Mouse (Mus musculus) intestine, postnatal 0 days (tissue): ENCODE results near the gene Gfod2. TPM values are rescaled to one million over a fixed set of nuclear protein-coding genes. Genes with fewer than 3 reads are reported as not detected.

ENCODE experiments used
- ATAC-seq: fragments of 200-750 bp; cut with Nextera tagmentation; 2 replicates; pipeline ENCODE4 v1.8.0; 2017; ENCODE audit warnings: mild to moderate bottlenecking, moderate TSS enrichment, moderate library complexity
- H3K27ac ChIP-seq: fragments of 300-500 bp; sonication (generic); 2 replicates; pipeline ENCODE4 v1.5.1; 2014; ENCODE audit warnings: mild to moderate bottlenecking, low read depth, low read length, moderate library complexity
- H3K27me3 ChIP-seq: fragments of 300-500 bp; sonication (generic); replicated peaks from 2 replicates; pipeline ENCODE4 v1.6.1; 2014; ENCODE audit warnings: low read length, mixed read lengths; ENCODE audit not compliant: control insufficient read depth, insufficient read depth
- H3K36me3 ChIP-seq: fragments of 300-500 bp; sonication (generic); 2 replicates; pipeline ENCODE4 v1.6.1; 2014; ENCODE audit warnings: mild to moderate bottlenecking, moderate library complexity; ENCODE audit not compliant: control insufficient read depth, insufficient read depth
- H3K4me1 ChIP-seq: fragments of 300-500 bp; sonication (generic); replicated peaks from 2 replicates; pipeline ENCODE4 v1.6.1; 2014; ENCODE audit warnings: antibody characterized with exemption, low read length, mixed read lengths; ENCODE audit not compliant: control insufficient read depth, insufficient read depth
- H3K4me2 ChIP-seq: fragments of 300-500 bp; sonication (generic); replicated peaks from 2 replicates; pipeline ENCODE4 v1.6.1; 2014; ENCODE audit warnings: low read depth, mild to moderate bottlenecking, moderate library complexity
- H3K4me3 ChIP-seq: fragments of 300-500 bp; sonication (generic); 2 replicates; pipeline ENCODE4 v1.5.1; 2014; ENCODE audit warnings: low read depth, low read length
- H3K9ac ChIP-seq: fragments of 300-500 bp; sonication (generic); 2 replicates; pipeline ENCODE4 v1.6.1; 2014; ENCODE audit warnings: mild to moderate bottlenecking, low read depth, low read length
- H3K9me3 ChIP-seq: fragments of 300-500 bp; sonication (generic); 2 replicates; pipeline ENCODE4 v1.6.1; 2016; ENCODE audit warnings: mixed run types; ENCODE audit not compliant: control insufficient read depth
- CTCF ChIP-seq: sonication (generic); IDR thresholded peaks from 2 replicates; pipeline ENCODE4 v1.5.1; 2016; ENCODE audit warnings: low read depth, mild to moderate bottlenecking, control low read depth, antibody characterized with exemption, moderate library complexity
- WGBS: fragments of 180-500 bp; shearing (Covaris S2); extraction: QIAGEN DNeasy Blood & Tissue Kit; methylation state at CpG from one replicate; pipeline ENCODE4 v1.1.7; 2014; 5-methylcytosine and 5-hydroxymethylcytosine counted together
- polyA plus RNA-seq: library from polyadenylated mRNA; unstranded; fragments of >200 nt; fragmentation: Nextera tagmentation; extraction: Ambion mirVana; gene quantifications from 2 replicates; pipeline ENCODE4 v1.2.1, GENCODE M21; 2015

Gene Gfod2
- polyA plus RNA-seq, 1 experiment from 2014 or later: 4.0 TPM

DNA sequence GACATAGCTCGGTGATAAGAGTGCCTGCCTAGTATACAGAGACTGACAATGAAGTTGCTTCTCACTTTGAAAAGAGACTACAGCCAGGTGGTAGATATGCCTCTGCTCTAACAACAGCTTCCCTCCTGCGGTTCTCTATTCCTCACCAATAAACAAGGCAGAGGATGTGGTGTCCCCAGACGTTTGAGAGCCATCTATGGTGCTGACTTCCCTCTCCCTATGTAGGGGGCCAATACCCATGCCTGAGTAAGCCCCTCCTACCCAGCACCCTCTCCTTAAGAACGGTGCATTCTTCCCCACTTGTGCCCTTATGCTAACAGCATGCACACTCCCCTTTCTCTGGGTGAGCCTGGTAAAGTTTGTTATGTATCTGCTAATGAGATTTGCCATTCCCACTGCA is 30.5 kb upstream of the Gfod2 start:
- Histone ChIP-seq H3K27me3 (no peaks in the 10 kb centered on the region), H3K4me2 (no peak overlapping the region), H3K36me3 (peaks cover 19% of the 10 kb centered on the region), H3K27ac (no peak overlapping the region), H3K4me3 (no peak overlapping the region), H3K4me1 (no peaks in the 10 kb centered on the region), H3K9ac (no peak overlapping the region), H3K9me3 (no peaks in the 10 kb centered on the region)
- ATAC-seq: no peak
- WGBS: 65% methylated on average over 4 of the region's 4 CpGs
- no peak for TF ChIP-seq CTCF

DNA sequence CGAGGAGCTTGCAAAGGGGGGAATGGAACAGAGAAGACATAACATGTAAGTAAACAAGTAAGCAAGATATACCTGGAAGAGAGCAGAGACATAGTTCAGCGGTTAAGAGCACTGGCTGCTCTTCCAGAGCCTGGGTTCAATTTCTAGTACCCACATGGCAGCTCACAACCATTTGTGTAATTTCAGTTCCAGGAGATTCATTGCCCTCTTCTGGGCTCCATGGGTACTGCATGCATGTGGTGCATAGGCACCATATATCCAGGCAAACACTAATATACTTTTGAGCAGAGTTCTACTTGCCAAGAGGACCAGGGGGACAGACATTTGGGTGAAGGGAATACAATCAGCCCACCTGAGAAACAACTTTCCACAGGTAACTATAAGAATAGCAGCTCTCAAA is 29.8 kb upstream of the Gfod2 start:
- Histone ChIP-seq H3K4me1 (no peaks in the 10 kb centered on the region), H3K36me3 (peaks cover 25% of the 10 kb centered on the region), H3K4me2 (no peak overlapping the region), H3K9me3 (no peaks in the 10 kb centered on the region), H3K27ac (no peak overlapping the region), H3K9ac (no peak overlapping the region), H3K27me3 (no peaks in the 10 kb centered on the region), H3K4me3 (no peak overlapping the region)
- no peak for ATAC-seq
- 91% methylated on average over 2 of the region's 2 CpGs for WGBS
- TF ChIP-seq CTCF: peak; percentile 80

DNA sequence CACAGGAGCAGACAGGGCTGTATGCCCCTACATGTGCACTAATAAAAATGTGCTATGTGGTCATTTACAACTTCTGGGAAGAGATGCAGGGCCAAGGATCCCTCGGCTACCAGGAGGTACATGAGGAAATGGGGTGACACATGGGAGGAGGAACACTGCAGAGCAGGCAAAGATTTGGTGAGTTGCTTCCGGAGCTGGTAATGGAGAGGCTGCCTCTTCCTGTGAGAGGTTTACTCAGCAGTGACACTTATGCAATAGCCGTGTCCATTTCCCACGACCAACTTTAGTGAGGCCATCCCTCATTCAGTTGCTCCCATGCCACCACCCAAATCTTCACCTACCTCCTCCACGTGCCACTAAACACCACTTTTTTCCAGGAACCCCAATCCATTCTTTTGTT is 21.8 kb upstream of the Gfod2 start:
- H3K27ac ChIP-seq: peak overlapping the region; percentile 21; the same call in 1 of the 2 replicates

DNA sequence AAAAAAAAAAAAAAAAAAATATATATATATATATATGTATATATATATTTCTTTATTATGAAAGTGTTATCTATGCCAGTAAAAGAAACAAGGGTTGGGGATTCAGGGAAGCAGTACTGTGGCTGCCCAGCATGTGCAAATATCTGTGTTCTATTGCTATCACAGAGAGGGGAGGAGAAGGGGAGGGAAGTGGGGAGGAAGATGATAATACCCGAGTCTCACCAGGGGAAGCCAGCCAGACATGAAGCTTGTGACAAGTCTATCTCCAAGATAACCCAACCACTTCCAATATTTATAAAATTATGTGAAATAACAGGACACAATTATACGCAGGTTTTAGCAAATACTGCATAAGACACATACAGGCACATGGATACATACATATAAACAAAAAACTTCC is 19.4 kb upstream of the Gfod2 start:
- Histone ChIP-seq H3K36me3 (peaks cover 77% of the 10 kb centered on the region), H3K27ac (no peak overlapping the region), H3K9me3 (no peaks in the 10 kb centered on the region), H3K27me3 (no peaks in the 10 kb centered on the region), H3K4me2 (no peak overlapping the region), H3K4me1 (no peaks in the 10 kb centered on the region), H3K9ac (no peak overlapping the region), H3K4me3 (no peak overlapping the region)
- TF ChIP-seq CTCF: no peak
- 95% methylated on average over 2 of the region's 2 CpGs for WGBS
- ATAC-seq: no peak

More for the DNA sequence above, 21.8 kb upstream of the Gfod2 start:
- peak; percentile 58; the same call in 1 of the 2 replicates for ATAC-seq
- H3K9me3 ChIP-seq: no peaks in the 10 kb centered on the region
- H3K4me3 ChIP-seq: no peak overlapping the region
- no peaks in the 10 kb centered on the region for H3K27me3 ChIP-seq
- no peak overlapping the region for H3K4me2 ChIP-seq
- no peak overlapping the region for H3K9ac ChIP-seq
- no peaks in the 10 kb centered on the region for H3K4me1 ChIP-seq
- no peak for TF ChIP-seq CTCF
- 87% methylated on average over 5 of the region's 5 CpGs for WGBS
- H3K36me3 ChIP-seq: peaks cover 65% of the 10 kb centered on the region

DNA sequence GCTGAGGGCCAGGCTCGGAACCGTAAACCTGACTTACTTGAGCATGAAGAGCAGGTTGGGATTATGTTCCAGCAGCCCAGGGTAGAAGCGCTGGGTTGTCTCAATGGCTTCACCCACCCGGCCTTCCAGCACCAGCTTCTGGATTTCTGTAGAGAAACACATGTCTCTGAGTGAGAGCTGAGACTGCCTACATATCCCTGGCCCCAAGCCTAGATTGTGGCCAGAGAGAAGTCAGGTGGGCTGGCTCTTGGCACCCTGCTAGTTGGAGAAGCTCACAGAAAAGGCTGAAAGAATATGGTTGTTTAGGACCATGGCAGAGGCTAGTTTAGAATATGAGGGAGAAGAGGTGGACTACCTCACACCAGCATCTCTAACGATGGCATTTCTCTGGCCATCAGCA is 16.0 kb upstream of the Gfod2 start:
- ATAC-seq: no peak
- H3K4me3 ChIP-seq: no peak overlapping the region
- H3K4me1 ChIP-seq: no peaks in the 10 kb centered on the region
- no peak overlapping the region for H3K27ac ChIP-seq
- H3K4me2 ChIP-seq: no peak overlapping the region
- no peak for TF ChIP-seq CTCF
- no peaks in the 10 kb centered on the region for H3K9me3 ChIP-seq
- no peak overlapping the region for H3K9ac ChIP-seq
- peaks cover 89% of the 10 kb centered on the region for H3K36me3 ChIP-seq
- no peaks in the 10 kb centered on the region for H3K27me3 ChIP-seq
- 93% methylated on average over 5 of the region's 5 CpGs for WGBS

DNA sequence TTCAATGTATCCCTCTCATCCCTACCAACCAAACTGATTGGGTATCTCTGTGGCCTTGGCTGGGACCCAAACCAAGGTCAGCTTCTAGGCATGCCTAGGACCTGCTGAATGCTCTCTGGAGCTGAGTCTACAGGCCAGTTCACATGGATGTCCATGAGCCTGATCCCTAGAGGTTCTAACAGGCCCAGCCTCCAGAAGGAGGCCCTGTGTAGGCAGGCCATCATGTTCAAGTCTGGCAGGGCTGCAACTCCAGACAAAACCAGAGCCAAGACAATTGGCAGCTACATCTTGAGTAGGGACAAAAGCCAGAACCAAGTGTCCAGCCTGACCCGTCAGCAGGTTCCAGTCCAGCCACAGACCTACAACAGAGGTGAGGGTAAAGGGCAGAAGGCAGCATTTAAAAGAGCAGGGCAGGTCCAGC is 15.0 kb upstream of the Gfod2 start:
- H3K9me3 ChIP-seq: no peaks in the 10 kb centered on the region
- ATAC-seq: no peak
- H3K27me3 ChIP-seq: no peaks in the 10 kb centered on the region
- no peak overlapping the region for H3K9ac ChIP-seq
- H3K4me3 ChIP-seq: no peak overlapping the region
- peaks cover 88% of the 10 kb centered on the region for H3K36me3 ChIP-seq
- no peaks in the 10 kb centered on the region for H3K4me1 ChIP-seq
- no peak overlapping the region for H3K27ac ChIP-seq
- no peak for TF ChIP-seq CTCF
- 93% methylated on average over 1 of the region's 1 CpGs for WGBS
- H3K4me2 ChIP-seq: no peak overlapping the region
